12 mouse cellular contexts compared by ENCODE assay signal in genomic region chr3:101578072-101578471, GRCm38 (mm10). TPM values are rescaled to one million over a fixed set of nuclear protein-coding genes. Genes with fewer than 3 reads are reported as not detected.
A peak's percentile ranks its signal among the peaks of the same experiment; 100 is the strongest.
DNase-seq lines count a peak whose midpoint lies in the region; ATAC-seq lines count a peak whose summit lies in the region.
"Had no signal": no experiment of that assay in that cellular context is flagged by ENCODE, and none has a peak within 500 bp of the region (broad histone marks: within the 10 kb centered on the region; RNA-seq: fewer than 3 reads in every experiment).

No protein-coding gene starts in this region.

- ATAC-seq in heart, embryonic 12.5 days (ENCODE audit: insufficient number of reproducible peaks, low FRiP score), result no peak
- ATAC-seq in intestine, embryonic 14.5 days (replicated peaks; ENCODE audit: low FRiP score, low TSS enrichment, low read depth), result peak; percentile 44
- peak; percentile 56; the same call in 1 of the 2 replicates for ATAC-seq in stomach, embryonic 14.5 days (ENCODE audit: insufficient number of reproducible peaks, insufficient read depth, low FRiP score, low read depth)

- no peak overlapping the region for H3K4me3 ChIP-seq in heart, embryonic 12.5 days
- H3K4me3 ChIP-seq in intestine, embryonic 14.5 days (ENCODE audit: low read depth, low read length), result no peak overlapping the region
- H3K4me3 ChIP-seq in stomach, embryonic 14.5 days (ENCODE audit: low read depth, low read length), result no peak overlapping the region
- H3K4me3 ChIP-seq: erythroblast, embryonic 14.5 days; forebrain, embryonic 15.5 days; gastrocnemius, adult 2 months; limb, embryonic 12.5 days had no signal

- H3K9me3 ChIP-seq in heart, embryonic 12.5 days (replicated peaks), result no peaks in the 10 kb centered on the region
- no peaks in the 10 kb centered on the region for H3K9me3 ChIP-seq in intestine, embryonic 14.5 days (ENCODE audit: control insufficient read depth, low read length)
- H3K9me3 ChIP-seq in stomach, embryonic 14.5 days (ENCODE audit: control insufficient read depth, low read depth, low read length), result no peaks in the 10 kb centered on the region
- H3K9me3 ChIP-seq: forebrain, embryonic 15.5 days; limb, embryonic 12.5 days had no signal

- H3K9ac ChIP-seq in heart, embryonic 12.5 days, result no peak overlapping the region
- H3K9ac ChIP-seq in intestine, embryonic 14.5 days (ENCODE audit: low read length), result no peak overlapping the region
- no peak overlapping the region for H3K9ac ChIP-seq in stomach, embryonic 14.5 days (replicated peaks; ENCODE audit: low read depth, low read length)
- H3K9ac ChIP-seq: forebrain, embryonic 15.5 days; limb, embryonic 12.5 days; liver, embryonic 14.5 days had no signal

- peaks cover 91% of the 10 kb centered on the region for H3K36me3 ChIP-seq in heart, embryonic 12.5 days
- H3K36me3 ChIP-seq in intestine, embryonic 14.5 days (ENCODE audit: control insufficient read depth, insufficient read depth, low read length), result peaks cover 87% of the 10 kb centered on the region
- H3K36me3 ChIP-seq in stomach, embryonic 14.5 days (ENCODE audit: control insufficient read depth, insufficient read depth, low read length), result peaks cover 77% of the 10 kb centered on the region

- H3K27me3 ChIP-seq in heart, embryonic 12.5 days (replicated peaks), result no peaks in the 10 kb centered on the region
- no peaks in the 10 kb centered on the region for H3K27me3 ChIP-seq in intestine, embryonic 14.5 days (replicated peaks; ENCODE audit: control insufficient read depth, insufficient read depth, low read length)
- no peaks in the 10 kb centered on the region for H3K27me3 ChIP-seq in stomach, embryonic 14.5 days (ENCODE audit: control insufficient read depth, insufficient read depth, low read length)
- H3K27me3 ChIP-seq: forebrain, embryonic 15.5 days; limb, embryonic 12.5 days had no signal

- H3K27ac ChIP-seq in heart, embryonic 12.5 days (ENCODE audit: poor library complexity, severe bottlenecking), result 0 out of 2 replicates have a peak overlapping the region, but pooled peaks have one; percentile 41
- H3K27ac ChIP-seq in intestine, embryonic 14.5 days (ENCODE audit: low read depth), result peak overlapping the region; percentile 30; the same call in 1 of the 2 replicates
- H3K27ac ChIP-seq in stomach, embryonic 14.5 days (ENCODE audit: low read length), result no peak overlapping the region
- H3K27ac ChIP-seq: gastrocnemius, adult 2 months; limb, embryonic 12.5 days; liver, embryonic 14.5 days had no signal

- H3K4me2 ChIP-seq in heart, embryonic 12.5 days, result no peak overlapping the region
- H3K4me2 ChIP-seq in intestine, embryonic 14.5 days (ENCODE audit: low read length), result no peak overlapping the region
- no peak overlapping the region for H3K4me2 ChIP-seq in stomach, embryonic 14.5 days (replicated peaks; ENCODE audit: low read depth, low read length)
- H3K4me2 ChIP-seq: forebrain, embryonic 15.5 days; limb, embryonic 12.5 days had no signal

- 65% methylated on average over 3 of the region's 3 CpGs for WGBS in heart, embryonic 12.5 days
- WGBS in intestine, embryonic 14.5 days, result 39% methylated on average over 3 of the region's 3 CpGs
- 59% methylated on average over 3 of the region's 3 CpGs for WGBS in stomach, embryonic 14.5 days

- no peak for DNase-seq in heart, adult 11 months
- peak; percentile 35 for DNase-seq in kidney, adult 18-20 months
- no peak for DNase-seq in kidney, postnatal 10 days
- DNase-seq in intestine, embryonic 14.5 days (ENCODE audit: low spot score), result no peak
- no peak for DNase-seq in frontal cortex, postnatal 10 days (ENCODE audit: low spot score in 2 of 2)
- DNase-seq: gastrocnemius, adult 2 months had no signal

- peaks cover 37% of the 10 kb centered on the region for H3K4me1 ChIP-seq in heart, embryonic 12.5 days (replicated peaks)
- H3K4me1 ChIP-seq in intestine, embryonic 14.5 days (replicated peaks; ENCODE audit: control insufficient read depth, insufficient read depth, low read length), result peaks cover 5% of the 10 kb centered on the region; the same call in 1 of the 2 replicates
- H3K4me1 ChIP-seq in stomach, embryonic 14.5 days (ENCODE audit: control insufficient read depth, insufficient read depth, low read length), result no peaks in the 10 kb centered on the region

RNA-seq across cellular contexts. Expression of gene Atp1a1, which starts 26.4 kb away (rescaled TPM):
- polyA plus RNA-seq in heart, embryonic 12.5 days (2016; fragmentation: Nextera tagmentation; extraction: Ambion mirVana), result 277 and 294 TPM in 2 replicates
- 238 and 276 TPM in 2 replicates for polyA plus RNA-seq in intestine, embryonic 14.5 days (2014; fragmentation: Nextera tagmentation; extraction: Ambion mirVana)
- polyA plus RNA-seq in stomach, embryonic 14.5 days (2014; fragmentation: Nextera tagmentation; extraction: Ambion mirVana), result 167 and 190 TPM in 2 replicates
